Mouse (Mus musculus) heart, adult 2 months (tissue): Measurements from ENCODE around the gene Tmem107.

Experiments
- CTCF ChIP-seq: fragments of 200-600 bp; IDR thresholded peaks from 2 replicates; pipeline ENCODE4 v1.8.1; 2022; ENCODE audit warnings: antibody characterized with exemption, mild to moderate bottlenecking, moderate library complexity
- EP300 ChIP-seq: fragments of 200-500 bp; IDR thresholded peaks from 2 replicates; pipeline ENCODE4 v1.6.1; 2011; ENCODE audit warnings: low read depth, low read length, control low read depth; ENCODE audit not compliant: insufficient read depth

- TF ChIP-seq CTCF (no peak), EP300 (no peak)
Observed at GRCm38 (mm10) chr11:69107676-69108075, 37.1 kb downstream of the Tmem107 start.
